Mouse (Mus musculus): ENCODE data around the gene A930004D18Rik.

The A930004D18Rik gene

DNA sequence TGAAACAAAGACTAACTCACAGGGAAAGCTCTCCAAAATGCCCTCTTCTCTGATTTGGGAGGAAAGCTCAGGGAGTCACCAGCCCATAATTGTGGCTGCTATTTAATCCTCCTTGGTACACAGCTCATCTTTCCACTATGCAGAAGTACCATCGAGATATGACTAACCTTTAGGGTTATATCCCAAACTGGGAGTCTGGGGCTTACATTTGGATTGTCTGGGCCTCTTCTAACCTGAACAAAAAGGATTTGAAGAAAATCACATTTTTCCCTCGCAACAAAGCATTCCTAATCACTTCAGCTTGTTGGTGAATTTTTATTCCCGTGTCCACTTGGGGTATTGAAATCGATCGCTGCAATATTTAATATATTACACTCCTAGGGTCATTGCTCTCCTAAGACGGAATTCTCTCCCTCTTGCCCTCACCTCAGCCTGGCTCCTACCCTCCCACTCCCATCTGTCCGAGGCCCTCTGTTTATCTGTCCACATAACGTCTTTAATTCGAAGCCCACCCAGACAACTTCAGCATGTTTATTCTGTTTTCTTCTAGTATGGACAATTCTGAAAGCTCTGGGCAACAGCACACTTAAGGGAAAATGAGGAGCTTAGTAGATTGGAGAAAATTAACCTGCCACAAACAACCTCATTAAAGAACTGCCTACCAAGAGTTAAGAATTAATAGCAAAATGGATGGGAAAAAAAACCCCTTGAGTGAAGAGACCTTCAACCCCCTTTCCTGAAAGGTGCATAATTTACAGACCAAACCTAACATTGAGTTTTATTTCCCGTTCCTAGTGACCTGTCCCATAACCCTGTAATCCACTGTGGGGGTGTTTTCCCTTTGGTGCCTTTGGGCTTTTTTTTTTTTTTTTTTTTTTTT, 2.9 kb downstream of the A930004D18Rik start:
- DNase-seq (ENCODE audit: low spot score): no peak

GRCm38 (mm10) chr2:18033166-18034108, 4.1 kb downstream of the A930004D18Rik start:
- no peak for DNase-seq (ENCODE audit: low spot score)

DNA sequence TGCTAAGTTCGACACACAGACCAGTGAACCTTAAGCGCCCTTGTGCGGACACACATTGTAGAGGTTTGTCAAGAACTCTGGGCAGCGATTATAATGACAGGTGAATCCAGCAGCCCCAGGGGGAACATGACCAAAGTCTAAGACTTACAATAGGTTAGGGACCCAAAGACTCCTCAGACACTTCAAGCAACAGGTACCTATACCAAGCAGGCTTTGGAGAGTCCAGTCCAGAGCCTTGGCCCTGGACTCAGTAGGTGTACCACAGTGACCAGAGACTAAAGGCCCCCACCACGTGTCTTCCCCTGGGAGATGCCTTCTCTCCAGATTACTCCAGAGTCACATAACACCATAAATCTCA, 5.0 kb downstream of the A930004D18Rik start:
- no peak for DNase-seq (ENCODE audit: low spot score)

GRCm38 (mm10) chr2:18031831-18032537, 5.6 kb downstream of the A930004D18Rik start:
- no peak for DNase-seq (ENCODE audit: low spot score)

- no peak for DNase-seq (ENCODE audit: low spot score)
These were observed 6.2 kb downstream of the A930004D18Rik start for GRCm38 (mm10) chr2:18031271-18031821.

GRCm38 (mm10) chr2:18030581-18030980, 7.0 kb downstream of the A930004D18Rik start:
- DNase-seq (ENCODE audit: low spot score): no peak

GRCm38 (mm10) chr2:18029656-18030055, 7.9 kb downstream of the A930004D18Rik start:
- DNase-seq (ENCODE audit: low spot score): no peak

DNA sequence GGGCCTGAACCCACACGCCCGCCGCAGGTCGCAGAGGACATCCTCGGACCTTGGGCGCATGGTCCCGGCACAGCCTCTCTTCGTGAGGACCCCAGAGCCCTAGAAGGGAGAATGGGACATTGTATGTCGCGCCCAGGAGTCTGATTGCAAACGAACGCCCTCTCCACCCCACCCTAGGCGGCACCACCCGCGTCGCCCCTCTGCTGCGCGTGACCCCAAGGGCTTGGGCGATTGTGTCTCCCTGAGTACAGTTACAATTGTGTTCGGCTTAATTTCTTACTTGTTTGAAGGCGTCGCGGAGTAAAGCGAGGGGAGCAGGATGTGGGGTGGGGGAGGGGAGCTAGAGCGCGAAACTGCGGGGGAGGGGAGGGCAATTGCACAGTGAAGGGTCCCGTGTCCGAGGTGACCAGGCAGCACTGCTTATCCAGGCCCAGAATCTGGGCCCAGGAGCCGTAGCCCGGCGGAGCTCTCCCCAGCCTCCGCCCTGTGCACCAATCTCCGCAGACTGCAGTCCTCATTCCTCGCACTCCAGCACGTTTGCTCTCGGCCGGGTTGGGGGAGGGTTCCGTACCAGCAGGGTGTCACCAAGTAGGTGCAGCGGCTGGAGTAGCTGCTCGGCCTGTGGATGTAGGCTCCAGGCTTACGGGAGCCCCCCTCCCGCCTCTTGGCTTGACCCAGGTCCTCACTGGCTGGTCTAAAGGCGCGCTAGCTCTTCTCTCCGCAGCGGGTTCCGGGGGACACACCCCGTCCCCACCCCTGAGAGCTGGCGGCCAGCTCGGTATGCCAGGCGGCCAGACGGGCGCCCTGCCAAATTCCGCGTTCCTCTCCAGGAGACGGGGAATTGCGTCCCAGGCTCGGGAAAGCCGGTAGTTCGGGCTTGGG, 9.2 kb downstream of the A930004D18Rik start:
- DNase-seq (ENCODE audit: low spot score): peak; percentile 55

GRCm38 (mm10) chr2:18027448-18028139, 9.9 kb downstream of the A930004D18Rik start:
- DNase-seq (ENCODE audit: low spot score): peak; percentile 92

DNA sequence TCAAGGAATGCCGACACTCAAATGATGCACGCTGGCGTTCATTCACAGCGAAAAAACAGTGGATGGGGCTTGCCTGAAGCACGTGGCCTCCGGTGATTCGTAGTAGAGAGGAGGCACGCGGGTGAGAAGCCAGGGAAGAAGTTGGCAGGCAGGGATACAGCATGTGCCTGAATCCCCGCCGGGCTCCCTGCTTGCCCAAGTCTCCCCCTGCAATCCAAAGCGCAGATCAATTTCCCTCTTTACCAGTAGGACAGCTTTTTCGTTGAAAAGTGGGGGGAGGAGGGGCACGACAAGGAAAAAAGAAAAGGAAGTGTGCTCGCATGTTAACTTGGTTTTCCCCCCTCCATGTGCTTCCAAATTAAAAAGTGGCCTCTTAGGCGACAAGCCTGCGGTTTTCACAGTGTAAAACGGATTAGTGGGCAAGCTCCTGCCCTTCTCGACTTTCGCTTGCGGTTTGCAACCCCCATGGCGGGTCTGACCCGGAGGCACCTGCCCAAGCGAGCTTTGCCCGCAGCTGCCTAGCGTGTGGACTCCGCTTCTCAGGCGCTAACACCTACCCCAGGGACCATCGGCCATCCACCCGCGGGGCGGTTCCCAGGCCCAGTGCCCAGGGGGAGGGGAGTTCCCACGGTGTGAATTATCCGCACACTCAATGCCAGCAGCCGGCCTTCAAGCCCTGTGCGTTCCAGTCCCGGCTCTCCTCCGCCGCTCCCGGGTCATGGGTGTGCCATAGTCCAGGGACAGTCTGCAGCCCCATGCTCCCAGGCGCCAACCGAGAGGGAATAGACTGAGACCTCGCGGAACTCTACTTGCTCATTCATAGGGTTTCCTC, 11.2 kb downstream of the A930004D18Rik start:
- DNase-seq (ENCODE audit: low spot score): no peak

GRCm38 (mm10) chr2:18025781-18026115, 11.8 kb downstream of the A930004D18Rik start:
- DNase-seq (ENCODE audit: low spot score): no peak

DNA sequence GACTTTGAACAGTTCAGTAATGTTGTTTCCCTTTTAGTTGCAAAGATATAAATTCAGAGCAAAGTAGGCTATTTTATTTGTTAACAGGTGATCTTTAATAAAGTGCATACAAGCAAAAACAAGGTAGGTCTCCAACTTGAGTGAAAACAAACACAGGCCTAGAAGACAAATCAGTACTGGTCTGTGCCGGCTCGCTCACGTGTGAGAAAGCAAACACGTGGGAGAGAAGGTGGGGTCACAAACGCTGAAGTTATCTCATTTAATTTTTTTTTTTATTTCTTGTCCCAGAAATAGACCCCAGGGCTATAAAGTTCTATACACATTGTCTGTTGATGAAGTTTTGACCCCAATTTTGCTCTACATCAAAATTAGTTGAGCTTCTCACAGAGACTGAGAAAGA, 12.4 kb downstream of the A930004D18Rik start:
- DNase-seq (ENCODE audit: low spot score): no peak

- DNase-seq (ENCODE audit: low spot score): no peak
These were observed 14.7 kb downstream of the A930004D18Rik start for GRCm38 (mm10) chr2:18022886-18023285.

- no peak for DNase-seq (ENCODE audit: low spot score)
These were observed 18.4 kb downstream of the A930004D18Rik start for GRCm38 (mm10) chr2:18019122-18019521.

GRCm38 (mm10) chr2:18017321-18017720, 20.2 kb downstream of the A930004D18Rik start:
- no peak for DNase-seq (ENCODE audit: low spot score)

DNA sequence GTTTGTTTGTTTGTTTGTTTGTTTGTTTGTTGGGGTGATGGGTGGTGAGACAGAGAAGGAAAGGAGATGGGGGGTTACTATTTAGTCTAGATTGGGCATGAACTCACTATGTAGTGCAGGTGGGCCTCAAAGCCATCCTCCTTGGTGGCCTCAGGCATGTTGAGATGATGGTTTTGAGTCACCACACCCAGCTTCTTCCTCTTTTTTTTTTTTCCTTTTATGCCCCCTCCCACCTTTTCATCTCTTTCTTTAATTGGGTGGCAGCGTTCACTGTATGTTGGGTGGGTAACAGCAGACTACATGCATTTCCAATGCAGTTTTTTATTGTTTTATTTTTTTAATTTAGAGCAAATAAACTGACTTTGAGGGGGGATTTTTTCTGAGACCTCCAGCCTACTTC, 20.9 kb downstream of the A930004D18Rik start:
- no peak for DNase-seq (ENCODE audit: low spot score)

- no peak for DNase-seq (ENCODE audit: low spot score)
These were observed 22.0 kb downstream of the A930004D18Rik start for GRCm38 (mm10) chr2:18015581-18015980.

- no peak for DNase-seq (ENCODE audit: low spot score)
These were observed 24.7 kb downstream of the A930004D18Rik start for GRCm38 (mm10) chr2:18012866-18013265.

- DNase-seq (ENCODE audit: low spot score): no peak
These were observed 26.3 kb downstream of the A930004D18Rik start for GRCm38 (mm10) chr2:18011226-18011625.
